Mouse (Mus musculus) neutrophil, adult 5-6 weeks (primary cell): ENCODE data around the gene Leng8. TPM values are rescaled to one million over a fixed set of nuclear protein-coding genes. Genes with fewer than 3 reads are reported as not detected.

Experiments used
- ATAC-seq: fragments of 151-379, 151-347 bp; 2 replicates; pipeline ENCODE4 v1.8.0; 2017; ENCODE audit warnings: mild to moderate bottlenecking, moderate TSS enrichment; ENCODE audit not compliant: insufficient number of reproducible peaks, poor library complexity, low FRiP score, severe bottlenecking; ENCODE audit errors: extremely low read depth
- total RNA-seq: library from RNA; stranded (forward); fragments of 200-1000 nt; gene quantifications from 2 replicates; pipeline ENCODE4 v1.2.3, GENCODE M21; 2017

Gene Leng8
- total RNA-seq, 1 experiment from 2014 or later, result 160 TPM

GRCm38 (mm10) chr7:4167098-4167497 is 30.3 kb downstream of the Leng8 start:
- ATAC-seq, result no peak

- ATAC-seq, result no peak
Observed at GRCm38 (mm10) chr7:4170193-4170938, 33.5 kb downstream of the Leng8 start.

- no peak for ATAC-seq
Observed at GRCm38 (mm10) chr7:4178438-4178837, 41.6 kb downstream of the Leng8 start.

Other genes starting within 250 kb of the Leng8 start
- 94.9 and 100 TPM in 2 replicates for gene Gm14548, start 238.9 kb upstream of the Leng8 start, total RNA-seq
- gene Lilra6, start 221.5 kb upstream of the Leng8 start, total RNA-seq, result 145 and 154 TPM in 2 replicates
- gene Lair1, start 73.8 kb upstream of the Leng8 start, total RNA-seq, result 22.3 and 23.0 TPM in 2 replicates
- gene Ttyh1, start 17.6 kb upstream of the Leng8 start, total RNA-seq, result 0.12 TPM in 1 of 2 replicates, not detected in the other
- gene Leng9, start 13.3 kb downstream of the Leng8 start, total RNA-seq, result 18.9 and 19.7 TPM in 2 replicates
- gene Cdc42ep5, start 27.8 kb downstream of the Leng8 start, total RNA-seq, result 0.86 and 5.8 TPM in 2 replicates
- gene Lilra5, start 100.7 kb downstream of the Leng8 start, total RNA-seq, result 0.35 TPM in 1 of 2 replicates, not detected in the other
- 3.6 and 9.1 TPM in 2 replicates for gene Ncr1, start 200.7 kb downstream of the Leng8 start, total RNA-seq